Mouse (Mus musculus): ENCODE data around the gene Arl9.
"Not testable (repeated sequence)": the region's sequence is repeated elsewhere in the genome, so short reads cannot be mapped to it uniquely, and the experiment has no call there.

The Arl9 gene

DNA sequence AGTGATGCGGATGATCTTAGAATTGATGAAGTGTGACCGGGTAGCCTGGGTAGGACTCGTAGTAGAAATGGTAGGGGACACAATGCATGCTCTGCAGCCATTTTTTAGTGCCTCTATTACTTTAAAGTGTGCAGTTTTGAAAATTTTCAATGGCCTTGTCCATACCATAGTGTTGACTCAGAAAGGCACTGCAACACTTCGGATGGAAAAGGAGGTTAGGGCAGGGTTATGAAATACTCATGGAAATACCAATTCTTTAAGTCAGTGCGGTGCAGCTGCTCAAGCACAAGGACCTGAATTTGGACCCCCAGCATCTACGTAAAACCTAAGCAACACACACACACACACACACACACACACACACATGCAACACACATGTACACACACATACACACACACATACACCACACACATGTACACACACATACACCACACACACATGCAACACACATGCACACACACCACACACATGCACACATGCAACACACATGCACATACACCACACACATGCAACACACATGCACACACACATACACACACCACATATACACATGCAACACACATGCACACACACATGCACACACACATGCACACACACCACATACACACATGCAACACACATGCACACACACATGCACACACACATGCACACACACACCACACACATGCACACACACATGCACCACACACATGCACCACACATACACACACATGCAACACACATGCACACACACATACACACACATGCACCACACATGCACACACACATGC is at the start of gene Arl9:
Gene Arl9 (plus strand): TSS at position 5 of the 771 bp plus-strand sequence.
- no peak for DNase-seq (ENCODE audit: low spot score in 2 of 2)

DNA sequence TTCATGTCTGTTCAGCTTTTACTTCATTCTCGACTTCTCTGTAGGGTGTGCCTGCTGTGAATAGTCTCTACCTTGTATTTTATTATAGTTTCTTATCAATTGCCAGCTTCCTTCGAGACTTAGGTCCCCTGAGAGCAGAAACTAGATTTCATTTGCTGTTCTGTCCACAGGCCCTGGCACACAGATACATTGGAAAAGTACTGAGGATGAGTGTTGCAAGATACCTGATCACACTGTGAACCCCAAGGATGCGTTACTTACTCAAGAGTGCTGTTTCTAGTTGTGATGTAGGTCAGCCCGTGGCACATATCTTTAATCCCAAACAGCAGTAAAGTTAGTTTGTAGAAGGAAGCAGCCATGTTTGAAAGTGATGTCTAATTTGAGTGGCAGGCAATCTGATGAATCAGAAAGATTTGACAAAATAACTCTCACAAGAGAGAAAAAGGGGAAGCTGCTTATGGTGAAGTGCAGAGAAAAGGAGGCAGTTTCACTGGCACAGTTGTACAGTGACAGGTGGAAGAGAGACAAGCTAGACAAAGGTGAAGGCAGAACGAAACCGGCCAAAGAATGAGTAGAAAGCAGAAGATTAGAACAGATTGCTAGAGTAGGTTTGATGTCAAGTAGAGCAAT is 49.5 kb upstream of the Arl9 start:
- no peak for DNase-seq (ENCODE audit: low spot score in 2 of 2)

DNA sequence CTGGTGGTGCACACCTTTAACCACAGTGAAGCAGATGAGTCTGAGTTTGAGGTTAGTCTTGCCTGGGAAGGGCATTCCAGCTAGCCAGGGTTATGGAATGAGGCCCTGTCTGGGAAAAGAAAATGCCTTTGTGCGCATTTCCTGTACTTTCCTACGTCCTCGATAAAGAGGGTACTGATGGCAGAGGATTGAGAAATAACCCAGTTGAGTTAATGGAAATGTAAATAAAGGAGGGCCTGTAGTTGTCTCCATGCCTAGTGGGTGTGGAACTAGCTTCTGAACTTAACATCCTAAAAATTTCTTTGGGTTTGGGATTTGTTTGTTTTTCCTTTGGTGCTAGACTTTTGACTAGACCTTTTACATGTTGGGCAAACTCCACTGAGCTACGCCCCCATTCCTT is 48.4 kb upstream of the Arl9 start:
- DNase-seq (ENCODE audit: low spot score in 2 of 2): no peak

DNA sequence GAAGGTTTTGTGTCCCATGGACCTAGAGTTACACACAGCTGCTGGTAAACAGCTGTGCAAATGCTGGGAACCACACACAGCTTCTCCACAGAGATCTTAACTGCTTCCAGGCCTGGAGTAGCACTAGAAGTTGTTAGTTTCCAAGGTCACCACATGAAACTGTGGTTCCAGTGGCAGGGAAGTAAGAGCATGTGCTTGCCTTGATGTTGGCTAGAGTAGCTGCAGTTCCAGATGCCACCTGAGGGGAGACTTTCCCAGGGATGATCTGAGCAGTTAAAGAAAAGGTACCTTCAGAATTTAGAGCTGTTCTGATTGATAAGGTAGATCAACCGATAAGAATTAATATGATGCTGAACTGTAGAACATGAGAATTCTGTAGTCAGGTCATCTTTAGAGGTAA is 45.9 kb upstream of the Arl9 start:
- no peak for DNase-seq (ENCODE audit: low spot score in 2 of 2)

DNA sequence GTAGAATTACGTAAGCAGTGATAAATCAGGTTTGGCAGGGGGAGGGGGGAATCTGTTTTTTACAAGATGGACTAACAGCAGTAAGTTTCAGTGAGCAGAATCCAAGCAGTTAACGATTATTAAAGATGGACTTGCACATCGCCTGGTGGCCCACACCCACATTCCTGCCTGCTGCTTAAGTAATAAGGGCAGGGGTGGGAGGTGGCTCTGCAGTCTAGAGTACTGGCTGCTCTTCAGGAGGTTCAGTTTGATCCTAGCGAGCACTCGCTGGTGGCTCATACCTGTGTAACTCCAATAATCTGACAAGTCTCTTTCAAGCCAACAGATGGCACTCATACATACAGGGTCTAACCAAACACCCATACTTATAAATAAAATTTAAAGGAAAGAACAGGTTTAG is 44.3 kb upstream of the Arl9 start:
- no peak for DNase-seq (ENCODE audit: low spot score in 2 of 2)

DNA sequence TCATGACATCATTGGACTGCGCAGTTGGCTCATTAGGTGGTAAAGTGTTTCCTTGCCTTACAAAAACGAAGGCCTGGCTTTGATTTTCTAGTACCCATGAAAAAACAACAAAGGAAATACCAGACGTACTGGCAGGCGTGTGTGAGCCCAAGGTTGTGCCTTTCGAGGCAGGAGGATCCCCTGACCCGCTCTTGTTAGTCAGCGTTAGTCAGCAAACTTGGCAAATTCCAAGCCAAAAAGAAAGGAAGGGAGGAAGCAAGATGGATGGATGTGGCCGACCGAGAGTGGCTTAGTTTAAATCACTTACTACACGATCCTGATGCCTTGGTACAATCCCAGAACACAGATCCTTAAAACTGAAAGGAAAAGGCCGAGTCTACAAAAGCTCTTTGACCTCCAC is 41.3 kb upstream of the Arl9 start:
- DNase-seq (ENCODE audit: low spot score in 2 of 2): no peak

DNA sequence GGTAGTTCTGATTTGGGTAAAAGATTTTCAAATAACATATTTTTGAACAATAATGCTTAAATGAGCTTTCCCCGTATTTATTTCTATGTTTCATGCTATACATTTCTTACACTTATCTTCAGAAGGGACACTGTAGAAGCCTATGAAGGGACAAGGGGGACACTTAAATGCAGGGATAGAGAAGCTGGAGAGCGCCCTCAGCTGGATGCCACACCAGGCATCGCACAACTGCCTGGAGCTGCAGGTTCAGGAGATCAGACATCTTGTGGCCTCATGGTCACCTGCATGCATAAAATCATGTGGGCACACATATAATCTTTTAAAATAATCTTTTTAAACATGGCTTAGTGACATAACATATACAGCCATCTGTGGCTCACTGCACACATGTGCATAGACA is 39.2 kb upstream of the Arl9 start:
- DNase-seq (ENCODE audit: low spot score in 2 of 2): no peak

DNA sequence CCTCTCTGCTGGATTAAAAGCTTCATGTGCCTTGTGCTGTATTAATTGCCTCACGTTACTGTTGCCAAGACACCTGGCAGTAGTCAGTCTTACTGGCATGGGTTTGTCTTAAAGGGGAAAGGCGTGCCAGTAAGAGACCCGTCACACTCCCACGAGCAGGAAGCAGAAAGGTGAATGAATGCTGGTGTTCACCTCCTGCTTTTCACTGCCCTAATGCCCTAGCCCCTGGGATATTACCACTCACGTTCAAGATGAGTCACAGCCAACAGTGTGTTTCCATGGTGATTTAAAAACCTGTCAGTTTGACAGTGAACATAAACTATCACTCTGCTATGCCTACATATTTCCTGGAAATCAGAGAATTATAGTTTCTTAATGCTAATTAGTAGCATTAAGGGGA is 34.6 kb upstream of the Arl9 start:
- no peak for DNase-seq (ENCODE audit: low spot score in 2 of 2)

DNA sequence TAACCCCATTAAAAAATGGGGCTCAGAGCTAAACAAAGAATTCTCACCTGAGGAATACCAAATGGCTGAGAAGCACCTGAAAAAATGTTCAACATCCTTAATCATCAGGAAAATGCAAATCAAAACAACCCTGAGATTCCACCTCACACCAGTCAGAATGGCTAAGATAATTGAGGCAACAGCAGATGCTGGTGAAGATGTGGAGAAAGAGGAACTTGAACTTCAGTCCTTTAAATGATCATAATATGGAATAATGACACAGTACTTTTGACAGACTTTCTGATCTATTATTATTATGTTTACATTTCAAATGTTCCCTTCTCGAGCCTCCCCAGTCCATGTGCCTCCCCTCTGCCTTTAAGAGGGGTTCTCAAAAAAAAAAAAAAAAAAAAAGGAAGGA is 32.7 kb upstream of the Arl9 start:
- not testable (repeated sequence) for DNase-seq (ENCODE audit: low spot score in 2 of 2)

DNA sequence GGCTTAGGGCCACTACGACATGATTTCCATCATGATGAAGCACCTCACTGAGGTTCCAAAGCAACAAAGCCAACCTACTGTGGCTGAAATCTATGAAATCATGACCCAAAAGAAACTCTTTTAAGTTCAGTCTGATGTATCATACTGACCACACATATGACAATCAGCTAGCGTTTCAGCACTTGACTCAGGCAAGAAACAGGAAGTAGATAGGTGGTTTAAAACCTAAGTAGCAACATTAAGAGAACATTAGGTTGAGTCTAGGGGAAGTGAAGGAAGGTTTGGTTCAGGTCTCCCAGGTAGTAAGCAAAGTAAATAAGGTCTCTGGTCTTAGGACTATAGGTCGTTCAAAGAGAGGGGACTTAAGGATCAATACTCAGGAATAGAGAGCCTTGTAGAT is 30.4 kb upstream of the Arl9 start:
- DNase-seq (ENCODE audit: low spot score in 2 of 2): no peak

DNA sequence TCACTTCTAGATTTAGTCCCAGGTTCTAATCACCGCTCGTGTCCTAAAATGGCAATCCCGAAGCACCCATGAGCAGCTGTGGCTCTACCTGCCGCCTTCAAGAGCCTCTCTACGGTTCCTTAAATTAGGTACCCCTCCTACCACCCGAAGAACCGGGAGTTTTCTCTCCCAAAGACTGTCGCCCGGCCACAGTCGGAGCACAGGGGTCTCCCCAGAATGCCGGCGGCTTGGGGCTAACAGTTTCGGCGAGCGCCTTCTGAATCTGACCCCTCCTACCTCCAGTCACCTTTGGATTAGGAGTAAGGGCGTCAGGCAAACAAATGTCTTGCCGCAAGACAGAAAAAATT is 29.7 kb upstream of the Arl9 start:
- no peak for DNase-seq (ENCODE audit: low spot score in 2 of 2)

DNA sequence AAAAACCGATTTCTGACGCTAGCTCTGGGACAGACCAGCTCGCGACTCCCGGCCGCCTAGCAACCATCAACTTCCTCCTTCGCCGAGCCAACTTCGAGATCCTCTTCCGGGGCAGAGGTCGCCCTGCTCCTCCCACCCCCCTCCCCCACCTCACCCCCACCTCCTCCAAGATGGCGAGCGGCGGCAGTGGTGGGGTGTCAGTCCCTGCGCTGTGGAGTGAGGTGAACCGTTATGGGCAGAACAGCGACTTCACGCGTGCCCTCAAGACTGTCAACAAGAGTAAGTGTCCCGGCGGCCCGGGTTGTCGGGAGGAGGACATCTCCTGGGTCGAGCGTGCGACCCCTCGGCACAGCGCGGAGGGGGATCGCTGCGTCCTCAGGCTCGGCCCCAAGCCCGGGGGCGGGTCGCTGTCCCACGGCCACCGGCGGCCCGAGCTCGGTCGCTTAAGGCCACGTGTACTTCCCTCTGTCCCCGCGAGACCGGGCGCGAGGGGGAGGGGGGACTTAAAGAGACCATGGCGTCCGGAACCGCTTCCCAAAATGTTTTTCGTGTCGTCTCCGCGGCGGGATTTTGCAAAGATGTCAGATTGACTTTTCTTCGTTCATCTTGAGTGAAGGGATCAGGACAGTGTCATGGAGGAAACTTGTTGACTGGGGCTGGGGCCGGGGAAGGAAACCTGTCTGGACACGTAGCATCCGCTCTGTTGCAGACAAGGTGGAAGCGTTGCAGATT is 29.1 kb upstream of the Arl9 start, which contains the start of gene Srp72:
Gene Srp72 (plus strand): TSS at position 130 of the 732 bp plus-strand sequence.
- DNase-seq (ENCODE audit: low spot score in 2 of 2): peak; percentile 80 to 82

DNA sequence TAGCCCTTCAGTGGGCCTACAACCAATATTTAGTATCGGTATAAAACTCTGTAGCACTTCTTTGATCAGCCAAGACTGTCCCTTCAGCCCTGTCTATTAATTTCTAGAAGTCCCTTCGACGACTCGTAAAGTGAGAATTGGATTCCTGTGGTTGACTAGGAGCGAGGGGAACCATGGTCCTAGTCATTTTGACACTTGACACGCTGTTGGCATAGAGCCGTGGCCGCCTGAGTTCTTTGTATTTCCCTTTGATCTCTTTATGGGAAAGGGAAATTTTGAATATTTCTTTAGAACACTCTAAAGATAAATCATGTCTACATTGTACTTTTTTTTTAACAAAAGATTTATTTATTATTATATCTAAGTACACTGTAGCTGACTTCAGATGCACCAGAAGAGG is 28.1 kb upstream of the Arl9 start:
- DNase-seq (ENCODE audit: low spot score in 2 of 2): no peak

DNA sequence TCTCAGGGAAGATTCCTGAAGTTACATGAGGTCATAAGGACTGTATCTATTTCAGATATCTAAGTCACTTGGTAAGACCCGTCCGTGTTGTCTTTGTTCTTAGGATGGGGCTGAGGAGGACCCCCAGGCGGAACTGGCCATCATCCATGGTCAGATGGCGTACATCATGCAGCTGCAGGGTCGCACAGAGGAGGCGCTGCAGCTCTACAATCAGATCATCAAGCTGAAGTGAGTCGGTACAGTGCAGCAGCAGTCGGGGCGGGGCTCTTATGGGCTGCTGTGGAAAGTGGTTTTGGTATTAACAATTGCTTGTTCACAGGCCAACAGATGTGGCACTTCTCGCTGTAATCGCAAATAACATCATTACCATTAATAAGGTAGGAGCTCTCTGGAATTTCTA is 19.8 kb upstream of the Arl9 start:
- DNase-seq (ENCODE audit: low spot score in 2 of 2): no peak

DNA sequence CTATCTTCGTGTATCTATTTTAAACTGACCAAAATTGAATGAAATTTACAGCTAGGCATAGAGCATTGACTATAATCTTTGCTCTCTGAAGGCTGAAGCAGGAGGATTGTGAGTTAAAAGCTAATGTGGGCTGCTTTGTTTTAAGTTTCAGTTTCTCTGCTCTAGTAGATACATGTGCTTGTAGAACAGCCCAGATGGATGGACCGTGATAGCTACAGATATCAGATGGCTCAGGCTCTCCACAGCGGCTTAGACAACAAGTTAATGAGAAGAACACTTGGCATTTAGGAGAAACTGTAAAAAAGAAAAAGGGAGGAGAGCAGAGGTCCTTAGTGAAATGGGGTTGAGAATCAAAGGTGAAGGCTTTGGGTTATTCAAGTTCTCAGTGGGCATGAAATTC is 13.1 kb upstream of the Arl9 start:
- DNase-seq (ENCODE audit: low spot score in 2 of 2): no peak

DNA sequence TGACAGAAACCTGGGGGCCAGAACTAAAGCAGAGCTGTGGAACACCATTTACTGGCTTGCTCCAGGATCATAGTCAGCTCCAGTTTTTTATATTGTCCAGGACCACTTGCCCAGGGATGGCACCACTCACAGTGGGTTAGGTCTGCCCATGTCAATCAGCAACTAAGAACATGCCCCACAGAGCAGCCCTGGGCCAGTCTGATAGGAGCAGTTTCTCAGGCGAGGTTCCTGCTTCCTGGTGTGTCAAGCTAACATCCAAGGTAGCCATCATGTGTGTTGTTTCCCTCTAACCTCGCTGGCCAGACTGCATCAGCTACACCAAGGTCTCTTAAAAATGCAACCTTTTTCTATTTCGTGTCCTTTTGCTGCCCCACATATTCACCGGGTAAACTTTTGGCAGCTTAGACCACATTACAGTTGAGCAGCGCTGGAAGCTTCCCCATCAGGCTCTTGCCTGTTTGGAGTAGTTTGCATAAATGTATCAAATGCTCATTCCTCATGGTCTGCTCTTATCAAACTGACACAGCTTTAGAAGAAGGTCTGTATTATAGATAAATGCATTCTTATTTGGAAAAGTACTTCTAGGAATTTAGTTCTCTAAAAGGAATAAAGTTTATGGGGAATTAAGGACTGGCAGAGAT is 10.6 kb upstream of the Arl9 start:
- no peak for DNase-seq (ENCODE audit: low spot score in 2 of 2)

DNA sequence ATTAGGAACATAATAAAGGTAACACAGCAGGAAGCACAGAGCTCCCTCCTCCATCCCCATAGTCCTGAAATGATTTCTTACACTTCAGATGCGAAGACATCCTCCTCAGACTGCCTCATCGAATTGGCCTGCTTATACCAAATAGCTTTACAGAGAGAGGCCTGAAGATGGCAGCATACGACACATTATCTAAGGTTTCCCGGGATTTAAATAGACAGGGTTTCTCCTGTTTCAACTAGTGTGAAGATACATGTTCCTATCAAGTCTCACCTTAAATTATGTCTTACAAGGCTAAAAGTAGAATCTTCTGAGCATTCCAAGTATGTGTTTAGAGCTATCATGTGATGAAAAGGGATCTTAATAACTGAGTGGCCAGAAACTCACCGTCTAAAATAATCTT is 5.4 kb upstream of the Arl9 start:
- peak in 1 of 2 experiments; percentile 29 for DNase-seq (ENCODE audit: low spot score in 2 of 2)

DNA sequence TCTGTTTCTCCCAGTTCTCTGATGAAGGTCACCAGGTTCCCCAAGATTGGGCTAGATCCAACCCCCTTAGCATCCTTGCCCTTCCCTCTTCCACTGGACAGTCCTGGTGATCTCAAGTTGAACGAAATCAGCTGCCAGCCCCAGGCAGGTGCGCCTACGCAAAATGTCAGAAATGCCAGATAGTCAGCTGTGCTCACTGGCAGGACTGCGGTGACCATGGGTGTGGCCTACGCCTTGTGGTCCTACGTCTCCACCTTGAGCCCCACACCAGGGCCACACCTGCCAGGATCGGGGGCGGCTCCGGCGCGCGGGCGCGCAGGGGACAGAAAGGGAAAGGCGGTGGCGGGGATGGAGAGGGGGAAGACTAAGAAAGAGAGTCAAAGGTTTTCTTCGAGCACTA is 2.7 kb upstream of the Arl9 start:
- DNase-seq (ENCODE audit: low spot score in 2 of 2): no peak

DNA sequence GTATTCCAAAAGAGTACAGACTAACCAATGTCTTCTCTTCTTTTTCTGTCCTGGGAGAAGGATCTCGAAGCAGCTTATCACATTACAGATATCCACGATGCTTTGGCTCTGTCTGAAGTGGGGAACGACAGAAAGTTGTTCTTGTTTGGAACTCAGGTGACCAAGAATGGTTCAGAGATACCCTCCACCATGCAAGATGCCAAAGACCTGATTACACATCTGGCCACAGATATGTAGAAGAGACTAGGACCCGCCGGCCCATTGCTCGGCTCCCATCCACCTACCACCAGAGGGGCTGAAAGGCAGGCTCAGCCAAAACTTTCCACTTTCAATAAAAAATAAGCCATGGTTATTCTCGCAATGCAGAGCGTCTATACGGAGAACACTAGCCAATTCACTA is 6.5 kb downstream of the Arl9 start:
- DNase-seq (ENCODE audit: low spot score in 2 of 2): no peak

DNA sequence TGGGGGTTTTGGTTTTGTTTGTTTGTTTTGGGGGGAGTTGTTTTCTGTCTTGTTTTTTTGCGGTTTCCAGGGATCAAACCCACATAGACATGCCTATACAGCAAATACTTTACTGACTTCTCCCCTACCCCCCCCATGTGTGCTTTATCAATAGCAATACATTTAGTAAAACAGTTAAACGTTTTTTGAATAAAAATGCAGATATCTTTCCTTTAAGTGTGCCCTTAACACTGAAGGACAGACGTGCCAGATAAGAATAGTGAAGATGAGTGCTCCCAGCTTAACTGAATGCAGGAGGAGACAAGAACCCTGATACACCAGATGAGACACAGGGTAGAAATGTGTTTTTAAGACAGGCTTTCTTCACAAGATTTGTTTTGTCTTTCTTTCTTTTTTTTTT is 7.2 kb downstream of the Arl9 start:
- no peak for DNase-seq (ENCODE audit: low spot score in 2 of 2)

DNA sequence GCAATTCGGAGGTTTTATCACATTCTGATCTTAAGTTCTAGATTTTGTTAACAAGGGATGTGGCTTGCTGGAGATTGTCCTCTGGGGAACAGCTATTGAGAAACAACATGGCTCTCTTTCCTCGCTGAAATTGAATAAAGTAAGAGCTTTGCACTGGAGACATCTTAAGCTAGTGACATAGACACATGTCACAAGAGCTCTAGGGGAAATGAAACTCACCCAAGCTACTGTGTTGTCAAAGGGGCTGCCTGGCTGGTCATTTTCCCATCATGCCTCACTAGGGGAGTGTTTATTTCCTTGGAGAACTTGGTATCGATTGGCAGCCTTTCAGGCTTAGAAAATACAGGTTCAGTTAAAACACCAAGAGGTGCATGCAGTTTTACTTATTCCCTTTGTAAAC is 9.3 kb downstream of the Arl9 start:
- DNase-seq (ENCODE audit: low spot score in 2 of 2): no peak
